Mouse (Mus musculus) liver, adult (tissue): Measurements from ENCODE around the gene Daam1.

Experiments used
- GATA4 ChIP-seq: IDR thresholded peaks from 2 replicates; pipeline ENCODE4 v1.6.1; 2014; ENCODE audit warnings: mild to moderate bottlenecking, low read length; ENCODE audit not compliant: insufficient replicate concordance

Gene Daam1

DNA sequence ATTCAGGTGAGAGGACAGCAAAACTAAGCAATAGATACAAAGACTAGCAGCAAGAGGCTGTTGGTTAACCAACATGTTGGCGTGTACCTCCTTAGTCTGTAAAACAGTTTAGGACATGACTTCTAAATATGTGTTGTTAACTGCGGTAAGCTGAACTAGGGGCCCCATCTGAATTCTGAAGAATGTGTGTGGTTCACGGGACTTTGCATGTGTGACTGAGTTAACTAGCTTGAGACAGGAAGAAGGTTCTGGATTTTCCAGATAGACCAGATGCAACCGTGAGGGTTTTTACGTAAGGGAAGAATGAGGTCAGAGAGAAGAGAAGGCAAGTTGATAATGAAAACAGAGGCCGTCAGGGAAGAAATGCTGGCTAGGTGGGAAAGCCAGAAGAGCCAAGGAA, 206.2 kb downstream of the Daam1 start:
- no peak for TF ChIP-seq GATA4

DNA sequence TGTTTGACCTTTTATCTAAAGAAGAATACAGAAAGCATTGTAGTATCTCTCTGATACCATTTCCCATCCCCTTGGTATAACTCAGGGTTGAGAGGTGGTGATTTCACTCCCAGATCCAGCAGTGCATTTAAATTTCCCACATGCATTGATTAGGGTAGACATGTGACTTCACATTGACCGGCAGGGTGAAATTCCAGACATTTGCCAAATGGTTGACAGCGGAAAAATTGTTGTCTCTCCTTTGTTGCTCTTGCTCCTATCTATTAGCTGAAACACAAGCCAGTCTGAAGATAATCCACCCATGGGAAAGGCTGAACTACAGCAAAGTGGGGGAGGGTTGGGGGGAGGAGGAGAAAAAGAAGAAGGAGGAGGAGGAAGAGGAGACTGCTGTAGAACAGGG, 208.0 kb downstream of the Daam1 start:
- TF ChIP-seq GATA4: no peak

DNA sequence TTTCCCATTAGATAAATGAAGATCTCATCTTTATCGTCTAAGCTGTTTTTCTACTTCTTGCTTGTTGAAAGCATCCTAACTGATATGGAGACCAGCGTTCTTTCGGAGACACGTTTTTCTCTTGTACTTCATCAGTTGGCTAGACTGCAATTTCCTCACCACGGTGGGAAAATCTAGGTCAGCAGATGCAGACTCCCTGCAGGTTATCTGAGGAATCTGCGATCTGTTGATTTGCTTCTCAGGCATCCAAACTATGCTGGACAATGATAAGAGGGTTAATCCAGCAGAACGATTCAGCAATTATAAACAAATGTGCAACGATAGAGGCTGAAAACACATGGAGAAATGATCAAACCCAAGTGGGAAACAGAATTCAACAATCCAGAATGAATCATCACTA, 208.6 kb downstream of the Daam1 start:
- no peak for TF ChIP-seq GATA4

DNA sequence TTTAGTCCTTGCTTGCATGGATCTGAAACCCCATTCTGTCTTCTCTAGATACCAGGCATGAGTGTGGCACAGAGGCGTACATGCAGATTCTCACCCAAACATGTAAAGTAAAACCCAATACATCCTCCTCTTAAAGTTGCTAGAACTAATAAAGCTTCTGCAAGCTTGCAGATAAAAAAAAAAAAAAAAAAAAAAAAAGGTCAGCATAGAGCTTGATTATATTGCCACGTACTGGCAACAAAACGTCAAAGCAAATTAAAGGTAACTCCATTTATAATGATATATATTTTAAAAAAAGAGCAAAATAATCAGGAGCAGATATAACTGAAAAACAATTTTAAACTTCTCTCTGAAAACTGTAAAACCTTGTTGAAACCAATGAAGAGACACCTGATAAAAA, 210.4 kb downstream of the Daam1 start:
- TF ChIP-seq GATA4: no peak
